Mouse (Mus musculus): Measurements from ENCODE around the gene Gabbr2. TPM values are rescaled to one million over a fixed set of nuclear protein-coding genes. Genes with fewer than 3 reads are reported as not detected.

Gabbr2 gene
- polyA plus RNA-seq, 1 experiment from 2014 or later = 16.4 TPM

DNA sequence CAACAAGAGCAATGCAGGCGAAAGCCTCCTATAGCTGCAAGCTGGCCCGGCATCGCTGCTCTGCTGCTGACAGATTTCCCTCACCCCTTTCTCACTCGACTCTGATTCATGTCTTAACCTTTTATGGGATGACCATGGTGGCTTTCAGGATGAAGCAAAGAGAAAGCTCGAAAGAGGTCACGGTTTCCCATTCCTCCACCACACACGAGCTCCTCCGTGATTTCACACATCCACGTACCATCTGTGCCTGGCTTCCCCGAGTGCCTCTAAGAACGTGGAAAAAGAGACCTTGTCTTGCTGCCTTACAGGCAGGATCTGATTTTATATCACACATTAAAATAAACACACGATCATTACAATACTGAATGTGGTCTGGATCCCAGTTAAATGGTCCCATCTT is 220.6 kb downstream of the Gabbr2 start:
- no peaks in the 10 kb centered on the region for H3K27me3 ChIP-seq (ENCODE audit: control insufficient read depth, insufficient read depth, low read length)
- 70% methylated on average over 12 of the region's 12 CpGs for WGBS
- no peak overlapping the region for H3K9ac ChIP-seq (replicated peaks; ENCODE audit: low read depth, low read length)
- no peaks in the 10 kb centered on the region for H3K36me3 ChIP-seq (ENCODE audit: control insufficient read depth, insufficient read depth, low read length)
- H3K9me3 ChIP-seq (ENCODE audit: control insufficient read depth, low read length) = no peaks in the 10 kb centered on the region
- no peak for ATAC-seq (ENCODE audit: low read depth)
- no peaks in the 10 kb centered on the region for H3K4me1 ChIP-seq (ENCODE audit: control insufficient read depth, insufficient read depth, low read length)
- H3K27ac ChIP-seq (ENCODE audit: low read depth, low read length) = no peak overlapping the region
- H3K4me3 ChIP-seq (ENCODE audit: low read depth, low read length) = no peak overlapping the region
- no peak overlapping the region for H3K4me2 ChIP-seq (ENCODE audit: low read depth, low read length)

DNA sequence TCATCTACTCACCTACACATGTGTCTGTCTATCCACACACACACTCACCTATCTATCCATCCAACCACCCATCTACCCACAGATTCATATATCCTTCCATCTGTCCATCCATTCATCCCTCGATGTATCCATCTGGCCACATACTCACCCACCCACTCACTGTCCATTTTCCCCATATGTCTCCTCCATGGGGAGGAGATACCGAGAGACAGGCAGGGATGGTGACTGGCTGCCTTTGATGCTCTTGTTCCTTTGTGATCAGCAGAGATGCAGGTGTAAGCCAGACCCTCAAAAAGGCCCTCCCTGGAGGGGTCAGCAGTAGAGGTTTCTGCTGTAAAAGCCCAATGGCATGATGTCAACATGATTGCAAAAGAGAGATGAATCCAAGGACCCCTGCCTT is 221.0 kb downstream of the Gabbr2 start:
- Histone ChIP-seq H3K4me1 (ENCODE audit: control insufficient read depth, insufficient read depth, low read length) (no peaks in the 10 kb centered on the region), H3K36me3 (ENCODE audit: control insufficient read depth, insufficient read depth, low read length) (no peaks in the 10 kb centered on the region), H3K4me2 (ENCODE audit: low read depth, low read length) (no peak overlapping the region), H3K27ac (ENCODE audit: low read depth, low read length) (no peak overlapping the region), H3K4me3 (ENCODE audit: low read depth, low read length) (no peak overlapping the region), H3K9ac (replicated peaks; ENCODE audit: low read depth, low read length) (no peak overlapping the region), H3K27me3 (ENCODE audit: control insufficient read depth, insufficient read depth, low read length) (no peaks in the 10 kb centered on the region), H3K9me3 (ENCODE audit: control insufficient read depth, low read length) (no peaks in the 10 kb centered on the region)
- ATAC-seq (ENCODE audit: low read depth) = no peak
- WGBS = 83% methylated on average over 2 of the region's 2 CpGs

- Histone ChIP-seq H3K4me3 (ENCODE audit: low read depth, low read length) (no peak overlapping the region), H3K27me3 (ENCODE audit: control insufficient read depth, insufficient read depth, low read length) (no peaks in the 10 kb centered on the region), H3K9me3 (ENCODE audit: control insufficient read depth, low read length) (no peaks in the 10 kb centered on the region), H3K36me3 (ENCODE audit: control insufficient read depth, insufficient read depth, low read length) (no peaks in the 10 kb centered on the region), H3K4me2 (ENCODE audit: low read depth, low read length) (no peak overlapping the region), H3K4me1 (ENCODE audit: control insufficient read depth, insufficient read depth, low read length) (no peaks in the 10 kb centered on the region), H3K27ac (ENCODE audit: low read depth, low read length) (no peak overlapping the region), H3K9ac (replicated peaks; ENCODE audit: low read depth, low read length) (no peak overlapping the region)
- WGBS = 81% methylated on average over 8 of the region's 8 CpGs
- ATAC-seq (ENCODE audit: low read depth) = no peak
These were observed 221.6 kb downstream of the Gabbr2 start for GRCm38 (mm10) chr4:46770090-46770489.

GRCm38 (mm10) chr4:46766326-46766725 is 225.3 kb downstream of the Gabbr2 start:
- Histone ChIP-seq H3K36me3 (ENCODE audit: control insufficient read depth, insufficient read depth, low read length) (no peaks in the 10 kb centered on the region), H3K4me3 (ENCODE audit: low read depth, low read length) (no peak overlapping the region), H3K9ac (replicated peaks; ENCODE audit: low read depth, low read length) (no peak overlapping the region), H3K4me1 (ENCODE audit: control insufficient read depth, insufficient read depth, low read length) (no peaks in the 10 kb centered on the region), H3K27ac (ENCODE audit: low read depth, low read length) (no peak overlapping the region), H3K27me3 (ENCODE audit: control insufficient read depth, insufficient read depth, low read length) (no peaks in the 10 kb centered on the region), H3K9me3 (ENCODE audit: control insufficient read depth, low read length) (no peaks in the 10 kb centered on the region), H3K4me2 (ENCODE audit: low read depth, low read length) (no peak overlapping the region)
- no peak for ATAC-seq (ENCODE audit: low read depth)
- 60% methylated on average over 7 of the region's 7 CpGs for WGBS

DNA sequence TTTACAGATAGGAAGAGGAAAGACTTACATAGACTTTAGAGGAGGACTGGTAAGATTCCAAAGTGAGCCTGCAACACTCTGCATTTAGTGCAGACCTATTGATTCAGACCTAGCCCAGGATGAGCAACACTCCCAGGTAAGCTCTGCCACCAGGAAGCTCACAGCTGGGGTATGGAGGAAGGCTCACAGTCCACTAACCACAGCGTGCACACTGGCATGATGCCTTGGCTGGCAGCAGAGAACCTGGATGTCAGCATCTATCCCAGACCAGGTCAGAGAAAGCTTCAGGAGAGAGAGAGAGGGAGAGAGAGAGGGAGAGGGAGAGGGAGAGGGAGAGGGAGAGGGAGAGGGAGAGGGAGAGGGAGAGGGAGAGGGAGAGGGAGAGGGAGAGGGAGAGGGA is 231.8 kb downstream of the Gabbr2 start:
- Histone ChIP-seq H3K36me3 (ENCODE audit: control insufficient read depth, insufficient read depth, low read length) (no peaks in the 10 kb centered on the region), H3K27me3 (ENCODE audit: control insufficient read depth, insufficient read depth, low read length) (no peaks in the 10 kb centered on the region), H3K9ac (replicated peaks; ENCODE audit: low read depth, low read length) (no peak overlapping the region), H3K9me3 (ENCODE audit: control insufficient read depth, low read length) (no peaks in the 10 kb centered on the region), H3K4me2 (ENCODE audit: low read depth, low read length) (no peak overlapping the region), H3K4me1 (ENCODE audit: control insufficient read depth, insufficient read depth, low read length) (no peaks in the 10 kb centered on the region), H3K4me3 (ENCODE audit: low read depth, low read length) (no peak overlapping the region), H3K27ac (ENCODE audit: low read depth, low read length) (no peak overlapping the region)
- no peak for ATAC-seq (ENCODE audit: low read depth)
- WGBS = 87% methylated on average over 1 of the region's 1 CpGs

GRCm38 (mm10) chr4:46758340-46759041 is 233.2 kb downstream of the Gabbr2 start:
- Histone ChIP-seq H3K36me3 (ENCODE audit: control insufficient read depth, insufficient read depth, low read length) (no peaks in the 10 kb centered on the region), H3K27me3 (ENCODE audit: control insufficient read depth, insufficient read depth, low read length) (no peaks in the 10 kb centered on the region), H3K27ac (ENCODE audit: low read depth, low read length) (no peak overlapping the region), H3K9me3 (ENCODE audit: control insufficient read depth, low read length) (no peaks in the 10 kb centered on the region), H3K9ac (replicated peaks; ENCODE audit: low read depth, low read length) (no peak overlapping the region), H3K4me2 (ENCODE audit: low read depth, low read length) (no peak overlapping the region), H3K4me3 (ENCODE audit: low read depth, low read length) (no peak overlapping the region), H3K4me1 (ENCODE audit: control insufficient read depth, insufficient read depth, low read length) (no peaks in the 10 kb centered on the region)
- no peak for ATAC-seq (ENCODE audit: low read depth)
- 76% methylated on average over 7 of the region's 7 CpGs for WGBS

DNA sequence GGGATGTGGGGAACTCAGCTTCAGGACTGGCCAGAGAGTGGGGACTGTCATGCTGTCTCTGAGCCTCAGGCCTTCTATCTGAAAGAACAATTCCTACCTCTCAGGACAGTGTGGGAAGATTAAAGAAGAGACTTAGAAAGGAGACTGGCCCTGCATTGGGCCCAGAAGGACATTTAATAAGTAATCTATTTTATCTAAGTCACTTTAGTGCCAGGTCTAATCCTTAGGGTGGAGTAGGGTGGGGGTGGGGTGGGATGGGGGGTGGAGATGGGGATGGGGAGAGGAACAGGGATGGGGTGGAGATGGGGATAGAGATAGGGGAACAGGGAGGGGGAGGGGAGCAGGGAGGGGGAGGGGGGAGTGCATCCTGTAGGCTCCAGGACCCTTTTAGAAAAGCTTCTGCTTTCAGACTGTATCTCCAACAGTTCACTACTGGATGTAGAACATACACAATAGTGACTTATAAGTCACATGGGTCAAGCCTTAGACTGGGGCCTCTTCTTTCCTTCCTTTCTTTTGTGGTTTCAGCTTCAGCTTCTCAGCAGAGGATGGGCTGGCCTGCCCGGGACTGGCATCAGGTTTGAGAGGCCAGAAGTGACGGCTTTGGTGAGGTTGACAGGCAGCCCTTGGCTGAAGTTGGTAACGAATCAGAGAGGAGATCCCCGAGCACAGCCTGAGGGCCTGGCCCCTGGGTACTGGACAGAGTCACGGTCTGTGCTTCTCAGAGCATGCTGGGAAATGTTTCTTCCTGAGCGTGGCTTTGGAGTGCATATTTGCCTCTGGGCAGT is 237.1 kb downstream of the Gabbr2 start:
- Histone ChIP-seq H3K36me3 (ENCODE audit: control insufficient read depth, insufficient read depth, low read length) (no peaks in the 10 kb centered on the region), H3K4me1 (ENCODE audit: control insufficient read depth, insufficient read depth, low read length) (no peaks in the 10 kb centered on the region), H3K9ac (replicated peaks; ENCODE audit: low read depth, low read length) (no peak overlapping the region), H3K27ac (ENCODE audit: low read depth, low read length) (no peak overlapping the region), H3K27me3 (ENCODE audit: control insufficient read depth, insufficient read depth, low read length) (no peaks in the 10 kb centered on the region), H3K9me3 (ENCODE audit: control insufficient read depth, low read length) (no peaks in the 10 kb centered on the region), H3K4me2 (ENCODE audit: low read depth, low read length) (no peak overlapping the region), H3K4me3 (ENCODE audit: low read depth, low read length) (no peak overlapping the region)
- no peak for ATAC-seq (ENCODE audit: low read depth)
- 42% methylated on average over 6 of the region's 6 CpGs for WGBS

DNA sequence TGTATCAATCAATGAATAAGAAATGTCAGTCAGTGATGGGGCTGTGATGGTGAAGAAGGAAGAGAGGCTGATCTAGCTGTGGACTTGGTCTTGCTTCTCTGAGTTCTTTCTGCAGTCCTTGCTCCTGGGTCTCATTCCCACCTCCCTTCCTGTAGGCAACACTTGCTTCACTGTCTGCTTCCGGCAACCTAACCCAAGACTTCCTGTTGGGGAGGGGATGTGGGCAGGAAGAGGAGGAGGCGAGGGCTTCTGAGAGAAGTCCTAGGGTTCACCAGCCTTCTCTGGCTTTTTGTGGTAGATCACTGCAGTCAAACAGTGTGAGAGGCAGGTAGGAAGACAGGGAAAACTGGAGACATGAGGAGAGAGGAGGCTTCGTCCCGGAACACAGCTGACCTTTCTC is 239.4 kb downstream of the Gabbr2 start:
- WGBS = 90% methylated on average over 4 of the region's 4 CpGs

GRCm38 (mm10) chr4:46749015-46749414 is 242.7 kb downstream of the Gabbr2 start:
- WGBS = 85% methylated on average over 8 of the region's 8 CpGs
- Histone ChIP-seq H3K9ac (replicated peaks; ENCODE audit: low read depth, low read length) (no peak overlapping the region), H3K9me3 (ENCODE audit: control insufficient read depth, low read length) (no peaks in the 10 kb centered on the region), H3K27me3 (ENCODE audit: control insufficient read depth, insufficient read depth, low read length) (no peaks in the 10 kb centered on the region), H3K36me3 (ENCODE audit: control insufficient read depth, insufficient read depth, low read length) (no peaks in the 10 kb centered on the region), H3K27ac (ENCODE audit: low read depth, low read length) (no peak overlapping the region), H3K4me1 (ENCODE audit: control insufficient read depth, insufficient read depth, low read length) (peaks cover 5% of the 10 kb centered on the region; the same call in 1 of the 2 replicates), H3K4me2 (ENCODE audit: low read depth, low read length) (no peak overlapping the region), H3K4me3 (ENCODE audit: low read depth, low read length) (no peak overlapping the region)
- ATAC-seq (ENCODE audit: low read depth) = no peak

More for the DNA sequence above, 239.4 kb downstream of the Gabbr2 start:
- H3K4me1 ChIP-seq (ENCODE audit: control insufficient read depth, insufficient read depth, low read length) = no peaks in the 10 kb centered on the region; the same call in 1 of the 2 replicates
- no peaks in the 10 kb centered on the region for H3K36me3 ChIP-seq (ENCODE audit: control insufficient read depth, insufficient read depth, low read length)
- H3K4me3 ChIP-seq (ENCODE audit: low read depth, low read length) = no peak overlapping the region
- no peak overlapping the region for H3K4me2 ChIP-seq (ENCODE audit: low read depth, low read length)
- H3K9ac ChIP-seq (replicated peaks; ENCODE audit: low read depth, low read length) = no peak overlapping the region
- no peak for ATAC-seq (ENCODE audit: low read depth)
- no peaks in the 10 kb centered on the region for H3K9me3 ChIP-seq (ENCODE audit: control insufficient read depth, low read length)
- no peak overlapping the region for H3K27ac ChIP-seq (ENCODE audit: low read depth, low read length)
- no peaks in the 10 kb centered on the region for H3K27me3 ChIP-seq (ENCODE audit: control insufficient read depth, insufficient read depth, low read length)
